Mouse (Mus musculus) frontal cortex, postnatal 36 days (tissue): ENCODE measurements around the gene Slc48a1.

ENCODE experiments used
- DNase-seq, 2 experiments: peaks; one replicate each; pipeline ENCODE4 v3.0.0; 2022; ENCODE audit warnings: low spot score in 2 of 2

Gene Slc48a1

DNA sequence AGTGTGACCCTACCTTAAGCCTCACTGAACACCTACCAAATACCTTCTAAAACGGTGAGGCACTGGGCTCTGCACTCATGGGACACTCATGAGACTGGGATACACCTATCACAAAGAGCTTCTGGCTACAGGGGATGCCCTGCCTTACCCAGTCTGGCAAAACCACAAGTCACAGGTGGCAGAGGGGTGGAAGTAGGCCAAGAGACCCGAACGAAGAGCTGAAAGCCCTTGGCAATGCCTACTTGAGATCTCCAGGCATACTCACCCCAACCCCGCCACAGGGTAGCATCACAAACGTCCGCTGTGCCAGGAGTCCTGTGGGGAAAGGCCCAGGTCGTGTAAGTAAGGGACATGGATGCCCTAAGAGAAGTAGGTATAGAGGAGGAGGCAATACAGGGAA is 23.5 kb downstream of the Slc48a1 start:
- no peak for DNase-seq

DNA sequence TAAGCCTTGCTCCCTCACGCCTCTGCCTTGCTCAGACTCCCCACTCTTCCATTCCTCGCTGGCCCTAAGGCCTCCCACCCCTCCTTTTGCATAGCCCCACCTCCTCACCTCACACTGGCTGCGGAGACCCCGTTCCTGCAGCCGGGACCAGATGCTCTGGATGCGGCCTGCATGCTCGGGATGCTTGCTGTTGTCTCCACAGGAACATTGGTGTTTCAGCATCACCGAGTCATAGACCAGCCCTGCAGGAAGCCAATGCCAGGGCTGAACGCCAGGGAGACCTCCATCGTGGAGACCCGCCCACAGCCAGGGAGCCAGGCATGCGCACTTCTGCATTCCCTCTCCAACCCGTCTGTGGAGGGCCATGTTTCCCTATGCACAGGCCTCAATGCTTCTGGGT is 24.3 kb downstream of the Slc48a1 start:
- DNase-seq: no peak

DNA sequence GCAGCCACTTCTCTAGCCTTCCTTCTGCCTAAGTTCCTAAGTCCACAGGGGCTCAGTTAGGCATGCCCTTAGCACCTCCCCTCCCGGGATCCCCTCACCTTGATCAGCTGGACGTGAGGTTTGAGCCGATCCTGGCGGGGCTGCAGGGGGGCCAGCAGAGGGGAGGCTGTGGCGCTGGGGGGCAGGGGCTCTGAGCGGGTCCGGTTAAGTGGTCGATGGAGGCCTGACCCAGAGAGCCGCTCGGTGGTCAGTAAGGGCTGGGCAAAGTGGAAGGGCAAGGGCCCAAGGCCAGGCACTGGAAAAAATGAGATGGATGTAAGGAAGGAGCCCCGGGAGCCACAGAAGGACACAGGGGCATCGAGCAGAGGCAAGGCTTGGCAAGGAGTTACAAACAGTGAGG is 29.5 kb downstream of the Slc48a1 start:
- no peak for DNase-seq

DNA sequence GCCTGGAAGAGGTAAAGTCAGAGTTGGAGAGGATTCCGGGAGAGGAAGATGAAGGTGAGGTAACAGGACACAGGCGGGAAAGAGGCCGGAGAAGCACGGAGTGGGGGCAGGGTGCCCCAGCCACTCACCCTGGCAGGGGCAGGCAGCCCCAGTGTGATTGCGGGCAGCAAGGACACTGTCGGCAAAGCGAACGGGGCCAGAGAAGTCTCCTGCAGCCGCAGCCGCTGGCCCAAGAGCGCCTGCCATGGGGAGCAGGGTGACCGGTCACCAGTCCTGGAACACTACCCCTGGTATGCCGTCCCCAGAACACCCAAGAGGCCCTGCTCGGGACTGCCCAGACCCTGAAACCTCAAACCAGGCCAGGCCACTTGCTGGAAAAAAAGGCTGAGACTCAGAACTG is 30.2 kb downstream of the Slc48a1 start:
- DNase-seq: no peak

DNA sequence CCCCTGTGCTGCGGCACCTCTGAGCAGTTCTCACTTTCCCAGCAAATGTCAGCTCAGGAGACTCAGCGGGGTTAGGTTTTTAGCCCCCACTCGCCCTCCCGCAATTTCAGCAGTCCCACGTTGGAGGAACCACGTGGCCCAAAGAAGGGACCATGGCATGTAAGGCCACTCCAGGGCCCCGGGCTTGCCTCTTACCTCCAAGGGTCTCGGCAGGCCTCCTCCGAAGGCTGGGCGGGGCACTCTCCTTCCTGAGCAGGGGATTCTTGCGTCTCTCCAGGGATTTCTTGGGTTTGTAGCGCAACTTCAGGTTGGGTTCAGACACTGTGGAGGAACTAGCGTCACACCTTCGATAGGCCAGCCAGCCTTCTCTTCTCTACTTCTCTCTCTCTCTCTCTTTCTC is 30.9 kb downstream of the Slc48a1 start:
- DNase-seq: no peak

DNA sequence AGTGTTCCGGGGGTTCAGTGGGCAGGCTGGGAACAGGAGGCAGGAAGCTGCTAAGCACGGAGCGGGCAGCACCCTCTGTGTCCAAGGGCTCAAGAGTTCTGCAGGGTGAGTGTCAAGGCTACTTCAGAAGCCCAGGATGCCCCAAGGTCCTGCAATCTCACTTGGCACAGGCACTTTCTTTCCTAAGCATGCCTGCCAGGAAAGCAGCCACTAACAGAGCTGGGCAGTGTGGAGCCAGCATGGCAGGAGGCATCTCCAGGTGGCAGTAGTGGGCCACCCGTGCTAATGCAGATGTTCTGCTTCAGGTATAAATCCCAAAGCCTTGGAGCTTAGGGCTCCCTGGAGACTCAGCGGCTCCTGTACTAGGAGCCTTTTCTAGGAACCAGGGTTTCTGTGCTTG is 31.6 kb downstream of the Slc48a1 start:
- DNase-seq: no peak

DNA sequence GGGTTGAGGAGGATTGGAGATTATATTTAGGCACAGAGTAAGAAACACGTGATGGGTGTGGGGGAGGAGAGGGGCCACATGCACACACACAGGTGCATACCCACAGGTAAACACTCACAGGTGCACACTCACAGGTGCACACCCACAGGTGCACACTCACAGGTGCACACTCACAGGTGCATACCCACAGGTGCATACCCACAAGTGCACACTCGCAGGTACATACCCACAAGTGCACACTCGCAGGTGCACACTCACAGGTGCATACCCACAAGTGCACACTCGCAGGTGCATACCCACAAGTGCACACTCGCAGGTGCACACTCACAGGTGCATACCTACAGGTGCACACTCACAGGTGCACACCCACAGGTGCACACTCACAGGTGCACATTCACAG is 32.1 kb downstream of the Slc48a1 start:
- DNase-seq: no peak

DNA sequence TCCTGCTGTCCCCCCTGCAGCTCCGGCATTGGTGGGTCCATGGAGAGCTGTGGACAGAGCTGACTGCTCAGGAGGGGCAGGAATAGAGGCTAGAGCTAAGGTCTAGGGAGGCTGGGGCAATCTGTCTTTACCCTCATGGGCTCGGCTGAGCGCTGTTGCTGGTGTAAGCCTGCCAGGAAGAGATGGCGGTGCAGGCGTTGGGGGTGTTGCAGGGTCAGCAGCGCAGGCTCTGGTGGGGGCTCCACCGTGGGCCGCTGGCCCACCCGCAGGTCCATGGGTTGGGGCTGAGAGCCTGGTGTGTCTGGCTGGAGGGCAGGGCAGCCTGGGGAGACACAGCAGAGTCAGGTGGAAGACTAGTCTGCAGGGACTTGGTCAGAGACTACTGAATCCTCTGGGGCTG is 33.0 kb downstream of the Slc48a1 start:
- DNase-seq: no peak

DNA sequence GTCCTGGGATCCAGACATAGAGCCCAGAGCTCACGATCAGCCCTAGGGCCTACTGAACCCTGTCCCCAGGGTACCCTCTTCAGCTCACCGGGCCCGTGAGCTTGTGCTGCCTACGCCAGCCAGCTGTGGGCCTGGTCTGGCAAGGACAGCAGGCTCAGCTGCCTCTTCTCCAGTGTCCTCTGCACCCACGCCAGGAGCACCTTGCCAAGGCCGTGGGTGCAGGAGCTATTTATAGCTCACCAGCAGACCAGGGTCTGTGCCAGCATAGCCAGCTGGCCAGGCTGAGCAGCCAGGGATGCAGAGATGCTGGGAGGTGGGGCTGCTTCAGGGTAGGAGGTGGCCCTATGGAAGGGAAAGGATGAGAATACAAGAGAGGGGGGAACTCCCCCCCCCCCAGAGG is 33.8 kb downstream of the Slc48a1 start:
- DNase-seq: peak; percentile 85 to 94

DNA sequence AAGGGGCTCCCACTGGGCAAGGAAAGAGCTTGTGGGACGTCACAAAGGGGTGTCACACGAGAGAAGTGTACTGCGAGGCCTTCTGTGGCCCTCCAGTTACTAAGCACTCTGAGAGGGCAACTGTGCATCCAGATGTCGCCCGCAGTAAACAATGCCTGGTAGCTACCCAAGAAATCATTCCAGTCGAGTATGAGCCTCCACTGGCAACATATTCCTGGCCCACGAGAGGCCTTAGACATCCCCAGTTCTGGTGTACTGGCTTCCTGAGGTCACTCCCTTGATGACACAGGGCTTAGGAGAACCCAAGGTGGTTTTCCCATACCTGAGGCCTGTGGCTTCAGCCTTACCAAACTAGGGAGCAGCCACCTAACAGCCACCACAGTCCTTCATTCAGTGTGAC is 34.6 kb downstream of the Slc48a1 start:
- no peak for DNase-seq

DNA sequence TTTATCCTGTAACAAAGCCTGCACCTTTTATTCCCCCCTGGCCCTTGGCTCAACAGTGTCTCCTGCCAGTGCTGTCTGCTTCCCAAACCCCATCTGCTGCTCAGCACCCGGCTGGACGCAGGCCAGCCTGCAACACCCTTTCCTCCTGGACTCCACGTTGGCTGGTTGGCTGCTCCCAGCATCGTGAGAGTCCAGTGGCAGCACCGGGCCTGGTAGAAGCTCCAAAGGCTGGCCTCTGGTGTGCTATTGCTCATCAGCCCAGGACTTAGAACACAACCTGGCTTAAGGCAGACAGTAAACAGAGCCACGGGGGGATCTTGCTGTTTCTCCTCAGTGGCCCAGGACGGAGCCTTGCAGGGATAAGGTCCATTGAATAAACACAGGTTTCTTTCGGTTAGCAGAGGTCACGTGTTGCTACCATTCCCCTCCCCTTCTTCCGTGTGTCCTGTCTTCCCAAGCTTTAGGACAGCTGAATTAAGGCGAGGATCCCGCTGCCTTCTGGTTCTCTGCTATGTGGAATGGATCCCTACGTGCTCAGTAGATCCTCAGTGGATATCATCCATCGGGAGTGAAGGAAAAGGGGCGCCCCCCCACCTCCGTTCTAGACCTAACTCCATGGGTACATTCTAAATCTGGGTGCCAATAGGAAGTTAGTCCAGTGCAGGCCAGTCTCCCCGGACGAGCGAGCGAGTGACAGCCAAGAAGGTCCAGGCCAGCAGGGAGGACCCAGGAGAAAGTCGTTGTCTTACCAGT is 35.3 kb downstream of the Slc48a1 start:
- DNase-seq: no peak

DNA sequence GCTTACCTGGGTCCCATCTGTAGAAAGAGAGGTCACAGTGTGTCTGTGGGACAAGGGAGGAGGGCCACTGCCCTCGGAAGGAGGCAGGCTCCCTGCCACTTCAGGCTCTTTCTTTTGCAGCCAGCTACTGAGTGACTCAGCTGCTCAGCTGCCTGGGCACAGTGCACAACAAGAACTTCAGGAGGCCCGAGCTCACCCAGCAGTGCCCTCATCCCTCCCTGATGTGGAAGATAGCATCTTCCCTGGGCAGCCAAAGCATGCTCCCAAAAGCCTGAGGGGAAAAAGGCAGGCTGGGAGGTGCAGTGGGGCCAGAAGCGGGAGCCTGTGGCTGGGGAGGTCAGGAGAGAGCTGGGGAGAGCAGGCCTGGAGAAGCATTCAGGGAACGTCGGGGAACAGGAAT is 36.4 kb downstream of the Slc48a1 start:
- no peak for DNase-seq

DNA sequence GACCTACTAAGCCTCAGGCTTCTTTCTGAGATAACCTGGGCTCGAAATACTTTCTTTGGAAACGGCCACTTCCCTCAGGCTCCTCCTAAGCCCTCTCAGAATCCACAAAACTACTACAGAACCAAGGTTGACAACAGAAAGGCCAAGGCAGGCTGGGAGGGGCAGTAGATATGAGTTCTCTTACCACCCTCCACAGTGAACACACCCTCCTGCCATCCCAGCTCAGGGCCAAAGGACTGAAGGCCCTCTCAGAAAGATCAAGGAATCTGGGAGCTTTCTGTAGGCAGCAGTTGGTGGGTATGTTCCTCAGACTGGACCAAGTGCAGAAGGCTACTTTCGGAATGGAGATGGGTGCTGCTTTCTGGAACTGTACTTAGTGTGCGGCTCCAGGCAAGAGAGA is 36.9 kb downstream of the Slc48a1 start:
- no peak for DNase-seq

DNA sequence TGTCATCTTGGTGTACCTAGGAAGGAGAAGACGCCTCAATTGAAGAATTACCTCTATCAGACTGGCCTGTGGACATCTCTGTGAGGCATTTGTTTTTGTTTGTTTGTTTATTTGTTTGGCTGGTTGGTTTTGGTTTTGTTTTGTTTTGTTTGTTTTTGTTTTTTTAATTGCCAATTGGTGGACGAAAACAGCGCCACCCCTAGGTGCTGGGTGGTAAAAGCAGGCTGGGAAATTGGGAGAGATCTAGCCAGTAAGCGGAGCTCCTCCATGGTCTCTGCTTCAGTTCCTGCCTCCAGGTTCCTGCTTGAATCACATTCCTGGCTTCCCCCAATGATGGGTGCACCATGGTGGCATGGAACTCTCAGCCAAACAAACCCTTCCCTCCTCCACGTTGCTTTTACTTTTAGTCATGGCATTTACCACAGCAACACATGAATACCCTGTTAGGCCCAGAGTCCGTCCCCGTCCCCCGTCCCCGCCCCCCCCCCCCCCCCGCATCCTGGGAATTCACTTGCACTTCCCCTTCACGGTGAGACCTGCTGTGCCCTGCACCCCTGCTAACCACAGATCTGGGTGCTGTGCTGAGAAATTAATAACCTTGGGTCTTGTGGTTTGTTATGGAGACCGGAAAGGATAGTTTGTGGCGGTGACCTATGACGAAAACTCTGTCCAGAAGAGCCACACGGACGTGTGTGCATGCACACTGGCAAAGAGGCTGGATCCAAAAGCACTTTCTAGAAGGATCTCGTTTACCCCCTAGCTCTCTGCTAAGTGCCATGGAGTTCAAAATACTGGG is 38.1 kb downstream of the Slc48a1 start:
- no peak for DNase-seq

DNA sequence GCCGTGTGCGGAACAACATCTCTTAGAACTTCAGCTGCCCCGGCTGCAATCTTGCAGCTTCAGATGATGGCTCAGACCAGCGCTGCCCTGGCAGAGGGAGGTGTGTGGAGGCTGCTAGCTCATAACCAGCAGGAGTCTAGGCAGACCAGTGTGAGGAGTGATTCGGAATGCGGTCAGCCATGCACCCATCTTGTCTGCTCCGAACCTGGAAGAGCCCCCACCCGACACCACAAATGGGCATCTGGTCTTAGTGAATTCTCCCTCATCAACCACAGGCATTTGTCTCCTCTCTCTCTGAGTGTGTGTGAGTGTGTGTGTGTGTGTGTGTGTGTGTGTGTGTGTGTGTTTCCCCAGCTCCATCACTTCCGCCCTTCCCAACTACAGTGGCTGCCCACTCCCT is 41.6 kb downstream of the Slc48a1 start:
- DNase-seq: no peak

DNA sequence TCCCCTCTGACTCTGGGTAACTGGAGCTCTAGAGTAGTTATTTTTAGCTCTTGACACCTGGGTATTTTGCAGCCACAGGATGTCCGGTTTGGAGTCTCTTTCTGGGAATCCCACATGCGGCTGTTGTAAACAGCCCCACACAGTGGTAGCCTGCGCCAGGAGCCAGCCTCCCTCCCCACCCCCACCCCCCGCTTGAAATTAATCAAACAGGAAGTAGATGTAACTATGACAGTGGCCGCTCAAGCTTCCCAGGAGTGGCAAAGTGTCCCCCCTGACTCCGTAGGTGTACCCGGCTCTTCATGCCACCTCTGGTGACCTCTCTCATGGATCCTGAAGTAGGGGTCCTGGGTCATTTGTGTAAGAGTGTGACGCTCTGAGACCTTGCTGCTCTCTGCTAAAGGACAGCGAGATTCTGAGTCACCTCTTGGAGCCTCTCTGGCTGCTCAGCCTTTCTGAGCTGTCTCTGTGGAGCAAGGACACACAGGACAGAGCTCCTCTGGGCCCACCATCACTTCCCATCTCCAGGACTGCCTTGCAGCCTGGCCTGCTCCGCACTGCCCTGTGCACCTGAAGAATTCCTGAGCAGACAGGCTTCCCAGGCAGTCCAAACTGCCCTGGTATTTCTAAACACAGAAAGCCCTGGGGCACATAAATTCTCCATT is 43.1 kb downstream of the Slc48a1 start:
- no peak for DNase-seq

DNA sequence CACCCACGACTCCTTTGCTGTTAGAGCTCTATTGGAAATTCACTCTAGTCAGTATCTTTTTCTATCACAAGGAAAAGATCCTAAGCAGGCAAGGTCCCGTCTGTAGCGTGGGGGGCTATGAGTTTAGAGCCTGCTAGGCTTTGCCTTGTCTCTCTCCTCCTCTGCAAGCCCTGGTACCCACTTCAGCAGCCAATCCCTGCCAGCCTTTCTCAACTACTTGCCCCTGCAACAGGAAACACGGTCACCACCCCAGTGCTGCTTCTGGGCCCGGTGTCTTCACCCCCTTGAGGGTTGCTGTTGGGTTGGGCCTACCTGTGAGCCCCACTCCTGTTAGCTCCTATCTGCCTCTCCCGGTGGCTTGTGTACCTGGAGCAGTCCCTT is 43.7 kb downstream of the Slc48a1 start:
- DNase-seq: no peak

DNA sequence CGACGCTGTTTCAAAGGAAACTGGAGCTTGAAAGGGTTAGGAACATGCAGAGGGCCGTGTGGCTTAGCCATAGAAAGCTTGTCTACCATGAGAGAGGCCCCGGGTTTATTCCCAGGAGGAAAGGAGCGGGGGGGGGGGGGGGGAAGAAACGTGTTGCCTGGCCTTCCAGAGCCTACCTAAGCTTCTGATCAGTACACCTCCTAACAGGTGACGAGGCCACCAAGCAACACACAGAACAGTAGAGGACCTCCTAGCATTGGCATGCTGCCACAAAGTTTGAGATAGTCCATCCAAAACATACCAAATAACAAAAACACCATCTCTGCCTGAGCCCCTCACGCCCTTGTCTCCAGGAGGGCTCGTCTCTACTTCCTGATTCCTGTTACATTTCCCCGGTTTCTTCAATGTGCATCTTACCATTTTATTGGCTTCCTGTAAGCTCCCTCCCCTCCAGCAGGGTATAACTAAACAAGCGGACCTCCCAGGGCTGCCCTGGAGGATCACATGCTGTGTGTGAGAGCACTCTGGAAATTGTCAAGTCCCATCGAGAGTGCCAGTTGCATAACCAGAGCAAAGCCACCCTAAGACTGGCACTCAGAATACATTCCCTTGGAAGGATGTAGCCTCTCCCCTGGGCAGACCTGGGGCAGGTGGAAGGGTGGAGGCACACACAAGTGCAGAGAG is 44.4 kb downstream of the Slc48a1 start:
- no peak for DNase-seq

DNA sequence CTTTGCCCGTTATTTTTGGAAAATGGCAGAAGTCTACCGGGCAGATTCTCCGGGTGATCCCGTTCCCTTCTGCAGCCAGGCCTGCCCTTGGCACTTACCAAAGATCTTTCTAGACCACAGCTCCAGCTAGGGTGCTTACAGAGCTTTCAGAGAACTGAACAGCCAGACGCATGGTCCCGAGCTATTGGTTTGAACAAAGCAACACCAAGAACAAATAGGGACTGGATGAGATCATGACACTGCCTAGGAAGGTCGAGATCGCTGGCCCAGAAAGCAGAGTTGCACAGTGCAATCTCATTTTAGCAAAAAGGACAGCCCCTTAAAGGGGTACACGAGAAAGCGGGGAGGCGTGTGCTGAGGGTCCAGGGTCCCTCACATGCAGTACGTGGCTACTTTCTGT is 45.2 kb downstream of the Slc48a1 start:
- no peak for DNase-seq

DNA sequence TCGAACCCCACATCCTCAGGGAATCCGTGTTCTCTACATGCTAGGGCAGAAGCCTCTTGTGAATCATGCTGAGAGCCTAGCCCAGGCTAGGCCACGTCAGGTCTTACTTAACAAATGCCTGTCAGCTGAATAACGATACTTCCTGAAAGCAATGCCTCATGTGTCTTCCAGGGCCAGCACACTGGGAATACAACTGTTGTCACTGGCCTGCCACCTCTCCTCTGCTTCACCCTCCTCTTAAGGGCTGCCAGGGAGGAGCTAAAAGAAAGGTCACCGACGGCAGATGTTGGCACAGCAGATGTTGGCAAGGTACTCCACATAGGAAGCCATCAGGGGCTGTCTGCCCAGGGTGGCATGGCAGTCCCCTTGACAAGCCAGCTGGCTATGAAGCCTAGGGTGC is 45.7 kb downstream of the Slc48a1 start:
- no peak for DNase-seq

DNA sequence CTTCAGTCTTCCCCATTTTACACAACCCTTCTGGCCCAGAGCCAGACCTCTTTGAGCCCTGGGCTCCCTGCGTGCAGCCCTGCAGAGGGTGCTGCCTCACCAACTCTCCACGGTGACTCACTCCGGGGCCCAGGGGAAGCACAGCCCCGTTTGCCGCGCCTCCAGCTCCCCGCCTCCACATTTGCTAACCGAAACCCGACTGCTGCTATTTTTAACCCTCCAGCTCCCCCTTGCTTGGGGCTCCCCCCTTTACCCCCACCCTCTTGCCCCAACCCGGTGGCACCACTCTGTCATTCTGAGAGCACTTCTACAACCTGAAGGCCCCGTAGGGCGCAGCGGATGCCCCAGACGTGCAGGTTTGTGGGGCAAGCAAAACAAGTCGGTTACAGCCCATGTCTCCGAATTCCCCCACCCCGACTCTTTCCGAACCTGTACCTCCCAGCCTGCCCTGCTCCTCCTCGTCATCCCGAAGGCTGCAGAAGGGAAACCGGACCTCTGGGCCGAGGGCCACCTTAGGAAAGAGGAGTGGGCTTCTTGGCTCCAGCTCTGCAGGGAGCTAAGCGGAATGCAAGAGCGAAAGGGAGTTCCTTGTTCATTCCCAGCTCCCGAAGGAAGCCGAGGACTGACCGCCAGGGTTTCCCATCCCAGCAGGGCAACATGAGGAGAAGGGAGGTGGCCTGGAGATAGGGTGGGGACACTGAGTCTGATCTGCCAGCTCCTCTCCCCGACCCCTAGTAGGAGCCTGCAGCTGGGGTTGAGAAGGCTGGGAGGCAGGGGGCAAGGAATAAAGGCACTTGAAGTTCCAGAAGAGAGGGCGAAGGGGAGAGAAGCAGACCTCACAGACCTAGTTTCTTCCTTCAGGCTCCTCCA is 47.0 kb downstream of the Slc48a1 start:
- peak; percentile 83 for DNase-seq
